Mouse (Mus musculus) testis, adult 2 months (tissue): Measurements from ENCODE around the gene Galnt4.

Source experiments
- CTCF ChIP-seq: fragments of 200-500 bp; IDR thresholded peaks from 2 replicates; pipeline ENCODE4 v1.5.1; 2012; ENCODE audit warnings: low read depth, mild to moderate bottlenecking, inconsistent platforms, low read length, moderate library complexity; ENCODE audit not compliant: control insufficient read depth, insufficient read depth, insufficient replicate concordance
- POLR2A ChIP-seq: fragments of 200-500 bp; IDR thresholded peaks from 2 replicates; pipeline ENCODE4 v1.6.1; 2012; ENCODE audit warnings: low read depth, mild to moderate bottlenecking, inconsistent platforms, low read length, moderate library complexity; ENCODE audit not compliant: control insufficient read depth

DNA sequence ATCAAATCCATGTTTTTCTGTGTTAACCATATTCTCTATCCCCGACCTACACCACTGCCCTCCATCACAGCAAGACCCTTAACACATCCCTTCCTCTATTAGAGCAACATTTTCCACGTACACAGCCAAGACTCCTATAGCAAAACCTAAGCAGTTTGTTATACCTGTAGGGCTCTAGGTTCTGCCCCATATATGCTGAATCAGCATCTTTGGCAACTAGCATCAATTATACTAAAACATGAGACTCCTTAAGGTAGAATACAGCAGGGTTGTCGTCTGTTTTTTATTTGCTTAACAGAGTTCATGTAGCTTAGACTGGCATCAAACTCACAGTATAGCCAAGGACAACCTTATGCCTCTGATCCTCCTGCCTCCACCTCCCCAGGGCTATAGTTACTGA, 2.4 kb upstream of the Galnt4 start:
- TF ChIP-seq CTCF (no peak), POLR2A (no peak)
